Mouse (Mus musculus) cerebral cortex, adult 2 months (tissue): ENCODE measurements around the gene Lingo1.

Source experiments
- WGBS: fragments of 180-500 bp; shearing (Covaris S2); methylation state at CpG from one replicate; pipeline ENCODE4 v1.1.7; 2018; 5-methylcytosine and 5-hydroxymethylcytosine counted together

The Lingo1 gene

DNA sequence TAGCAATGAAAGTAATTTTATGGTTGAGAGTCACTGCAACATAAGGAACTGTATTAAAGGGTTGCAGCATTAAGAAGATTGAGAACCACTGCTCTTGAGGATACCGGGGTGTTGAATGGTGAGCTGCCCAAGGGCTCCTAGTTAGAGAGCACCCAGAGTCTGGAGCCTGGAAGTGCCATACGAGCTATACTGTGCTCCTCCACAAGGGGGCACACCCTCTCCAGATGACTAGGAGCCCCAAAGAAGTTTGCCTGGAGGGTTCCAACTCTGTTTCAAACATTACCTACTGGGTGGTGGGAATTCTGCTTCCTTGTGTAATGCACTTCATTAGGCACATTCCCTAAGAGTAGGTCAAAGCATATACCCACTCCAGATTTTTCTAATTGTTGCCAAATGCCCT, 70.5 kb downstream of the Lingo1 start:
- 41% methylated on average over 2 of the region's 2 CpGs for WGBS

DNA sequence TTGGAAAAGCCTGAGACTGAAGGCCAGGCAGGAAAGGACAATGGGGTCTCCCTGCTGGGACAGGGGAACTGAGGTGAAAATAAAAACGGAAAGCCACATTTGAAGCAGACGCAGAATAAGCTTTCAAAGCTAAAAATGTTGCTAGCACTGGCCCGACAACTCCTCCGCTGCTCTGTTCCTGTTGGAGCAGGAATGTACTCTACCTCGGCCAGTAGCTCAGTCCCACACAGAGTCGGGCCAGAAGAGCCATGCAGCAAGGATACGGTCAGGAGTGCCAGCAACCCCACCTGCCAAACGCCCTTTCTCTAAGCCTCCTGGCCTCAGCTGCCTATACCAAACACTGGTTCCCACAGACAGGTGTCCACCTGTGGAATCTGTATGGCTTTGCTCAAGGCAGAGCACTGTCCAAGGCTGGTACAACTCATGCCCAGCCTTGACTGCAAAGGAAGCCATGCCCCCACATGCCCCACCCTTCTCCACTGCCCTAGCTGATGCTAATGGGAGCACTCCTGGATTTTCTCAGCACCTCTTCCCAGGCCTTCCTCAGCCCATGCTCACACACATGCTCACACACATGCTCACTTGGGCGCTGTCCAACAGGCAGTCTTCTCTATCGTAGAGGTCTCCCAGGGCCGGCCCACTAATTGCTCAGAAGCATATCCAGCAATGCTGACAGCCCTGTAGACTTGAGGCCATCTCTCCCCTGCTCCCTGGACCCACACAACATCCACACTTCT, 74.0 kb downstream of the Lingo1 start:
- WGBS = 52% methylated on average over 11 of the region's 11 CpGs

DNA sequence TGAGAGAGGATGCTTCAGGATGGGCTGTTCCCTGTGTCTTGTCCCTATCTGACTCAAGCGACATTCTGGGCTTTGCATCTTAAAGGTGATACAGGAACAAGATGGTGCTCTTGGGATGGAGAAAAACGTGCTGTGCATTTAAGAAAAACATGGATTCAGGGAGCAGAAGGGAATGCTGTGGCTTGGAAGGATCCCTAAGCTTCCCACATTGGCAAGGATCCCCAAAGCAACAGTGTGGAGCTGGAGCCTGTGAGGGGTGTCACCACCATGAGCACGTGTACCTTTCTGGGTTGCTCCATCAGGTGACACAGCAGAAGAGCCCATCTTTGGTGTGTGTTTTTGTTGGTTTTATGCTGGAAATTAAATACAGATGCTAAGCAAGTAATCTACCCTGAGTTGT, 77.3 kb downstream of the Lingo1 start:
- 54% methylated on average over 3 of the region's 3 CpGs for WGBS

DNA sequence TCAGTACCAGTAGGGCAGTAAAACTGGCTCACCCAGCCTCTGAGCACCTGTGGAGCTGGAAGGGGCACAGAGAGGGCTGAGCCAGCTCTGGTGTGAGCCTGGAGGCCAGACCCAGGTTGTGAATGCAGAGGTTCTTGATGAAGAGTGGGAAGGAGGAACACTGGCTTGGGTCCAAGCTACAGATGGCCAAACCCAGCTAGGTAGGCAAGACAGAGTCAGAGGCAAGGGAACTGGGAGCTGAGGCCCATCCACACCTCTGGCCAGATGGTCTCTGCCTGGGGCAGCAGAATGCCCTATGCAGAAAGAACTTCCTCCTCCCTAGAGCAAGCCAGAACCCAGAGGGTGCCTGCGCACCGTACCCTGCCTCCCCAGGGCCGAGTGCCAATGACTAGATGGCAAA, 79.7 kb downstream of the Lingo1 start:
- WGBS = 77% methylated on average over 3 of the region's 3 CpGs

DNA sequence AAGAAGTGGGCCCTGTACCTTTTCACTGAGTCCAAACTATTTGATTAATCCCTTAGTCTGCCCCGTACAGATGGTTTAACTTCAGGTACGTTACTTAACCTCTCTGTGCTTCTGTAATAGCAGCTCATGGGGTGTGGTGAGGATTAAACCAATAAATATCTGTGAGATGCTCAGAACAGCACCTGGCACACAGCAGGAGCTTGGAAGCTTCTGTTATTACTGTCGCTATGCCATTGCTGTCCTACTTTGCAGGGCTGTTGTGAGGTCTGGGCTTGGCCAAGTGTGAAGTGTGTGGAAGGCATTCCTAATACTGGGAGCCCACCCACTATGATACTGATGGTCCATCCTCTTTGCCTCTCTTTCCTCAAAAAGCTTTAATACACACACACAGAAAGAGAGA, 80.2 kb downstream of the Lingo1 start:
- 68% methylated on average over 3 of the region's 3 CpGs for WGBS

DNA sequence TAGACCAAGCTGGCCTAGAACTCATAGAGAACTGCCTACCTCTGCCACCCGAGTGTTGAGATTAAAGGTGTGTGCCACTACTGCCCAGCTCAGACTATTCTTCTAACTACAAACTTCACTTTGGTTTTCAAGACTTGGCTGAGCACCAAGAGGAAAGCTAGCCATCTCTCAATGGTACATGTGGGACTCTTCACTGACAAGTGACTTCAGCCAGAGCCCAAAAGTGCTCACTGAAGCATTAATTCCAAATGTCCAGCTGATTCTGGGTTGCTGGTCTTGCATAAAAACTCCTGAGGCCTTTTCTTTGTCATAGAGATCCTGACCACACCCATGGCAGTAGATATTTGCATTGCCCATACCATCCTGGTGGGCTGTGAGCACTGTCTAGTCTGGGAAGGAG, 81.9 kb downstream of the Lingo1 start:
- 76% methylated on average over 1 of the region's 1 CpGs for WGBS

DNA sequence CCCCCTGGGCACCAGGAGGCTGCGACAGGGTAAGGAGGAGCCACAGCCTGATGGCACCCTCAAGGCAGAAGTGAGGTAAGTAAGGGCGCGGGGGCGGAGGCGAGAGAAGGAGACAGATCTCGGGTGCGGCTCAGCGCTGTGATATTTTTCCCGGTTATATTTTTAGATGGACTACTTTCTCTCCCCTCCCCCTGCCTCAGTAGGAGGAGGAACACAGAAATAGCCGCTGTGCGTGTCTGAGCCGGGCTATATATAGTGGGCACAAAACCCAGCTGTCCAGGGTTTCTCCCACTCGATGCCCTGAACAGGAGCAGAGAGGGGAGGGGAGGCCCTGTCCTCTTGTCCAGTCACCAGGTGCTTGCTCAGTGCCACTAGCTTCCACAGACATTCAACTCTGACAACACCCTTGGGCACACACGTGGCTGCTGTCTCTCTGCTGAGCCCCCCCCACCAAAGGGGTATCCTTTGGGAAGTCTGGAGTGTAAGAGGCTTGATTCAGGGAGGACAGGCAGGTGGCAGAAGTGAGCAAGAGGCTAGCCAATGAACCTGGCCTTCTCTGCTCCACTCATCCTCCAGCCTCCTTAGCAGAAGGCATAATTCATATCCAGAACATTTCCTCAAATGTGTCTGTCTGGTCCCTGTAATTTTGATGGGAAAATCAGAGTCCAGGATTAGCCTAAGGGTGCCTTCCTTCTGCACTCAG, 83.5 kb downstream of the Lingo1 start:
- 36% methylated on average over 14 of the region's 14 CpGs for WGBS

DNA sequence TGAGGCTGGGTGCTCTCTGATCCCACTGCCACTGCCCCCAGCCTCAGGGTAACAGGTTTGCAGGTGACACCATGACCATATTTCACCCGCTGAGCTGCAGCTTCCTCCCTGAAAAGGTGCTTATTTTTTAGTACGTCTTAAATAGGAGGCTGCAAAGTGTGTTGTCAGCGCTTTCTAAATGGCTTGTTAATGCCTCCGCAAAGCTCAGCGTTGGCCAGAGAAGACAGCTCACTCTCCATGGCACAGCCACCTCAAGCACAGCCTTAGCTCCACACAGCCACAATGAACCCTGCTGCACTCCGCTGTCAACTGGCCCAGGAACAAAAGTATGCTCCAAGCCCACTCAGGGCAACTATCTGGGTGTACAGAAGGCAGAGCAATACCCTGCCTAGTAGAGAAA, 85.3 kb downstream of the Lingo1 start:
- WGBS = 51% methylated on average over 6 of the region's 6 CpGs

DNA sequence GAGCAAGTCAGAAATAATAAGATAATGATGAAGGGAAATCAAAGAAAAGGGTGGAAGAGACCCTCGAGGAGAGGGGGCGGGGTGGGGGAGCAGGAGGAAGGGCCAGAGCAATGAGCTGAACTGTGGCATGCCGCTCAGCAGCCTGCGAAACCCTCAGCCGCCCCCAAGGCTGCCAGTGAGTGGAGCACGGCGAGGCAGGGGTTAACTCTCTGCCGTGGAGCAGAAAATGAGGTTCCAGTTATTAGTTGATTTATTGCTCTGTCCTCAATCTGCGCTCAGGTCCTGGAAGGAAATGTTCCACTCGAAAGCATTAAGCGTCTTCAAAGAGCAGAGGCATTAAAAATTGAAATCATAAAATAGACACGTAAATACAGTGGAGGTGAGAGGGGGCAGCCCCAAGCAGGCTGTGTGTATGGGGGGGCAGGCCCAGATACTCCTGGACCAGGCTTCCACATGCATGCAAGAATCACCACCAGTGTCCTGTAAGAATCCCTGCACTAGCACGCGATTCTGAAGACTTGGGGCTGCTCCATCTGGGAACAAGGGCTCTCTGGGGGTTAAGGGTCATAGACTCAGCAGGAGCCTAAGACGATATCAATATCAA, 89.7 kb downstream of the Lingo1 start:
- WGBS = 78% methylated on average over 15 of the region's 15 CpGs

DNA sequence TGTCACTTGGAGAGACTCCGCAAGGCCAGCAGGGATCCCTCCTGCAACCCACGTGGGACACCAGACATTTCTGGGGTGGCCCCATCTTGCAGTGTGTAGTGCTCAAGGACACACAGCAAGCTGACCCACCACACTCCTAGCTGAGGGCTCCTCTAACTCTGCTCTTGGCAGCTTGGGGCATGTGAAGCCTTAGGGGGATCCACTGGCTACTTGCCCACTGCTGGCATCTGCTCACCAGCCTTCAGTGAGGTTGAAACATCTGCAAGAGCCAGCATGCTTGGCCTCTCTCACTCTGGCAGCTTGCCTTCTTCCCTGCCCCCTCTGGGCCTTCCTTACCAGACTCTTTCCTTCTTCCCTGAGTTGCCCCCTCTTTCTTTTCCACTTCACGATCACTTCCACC, 94.9 kb downstream of the Lingo1 start:
- WGBS = 34% methylated on average over 3 of the region's 3 CpGs

DNA sequence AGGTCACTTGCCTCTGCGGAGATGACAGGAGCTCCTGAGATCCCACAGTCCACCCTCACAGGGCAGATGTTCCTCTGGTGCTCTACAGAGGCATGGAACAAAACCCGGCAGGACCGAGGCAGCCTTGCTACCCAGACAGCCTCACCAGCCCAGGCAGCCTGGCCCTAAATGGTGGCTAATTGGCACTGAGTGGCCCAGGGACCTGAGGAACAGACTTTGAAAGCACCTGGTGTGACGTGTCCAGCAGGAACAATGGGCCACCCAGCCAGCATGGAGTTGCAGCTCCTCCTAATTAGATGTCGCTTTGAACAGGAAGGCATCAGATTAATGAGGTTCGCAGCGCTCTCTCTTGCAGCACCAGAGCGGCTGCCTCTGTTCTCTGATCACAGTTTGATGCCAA, 95.4 kb downstream of the Lingo1 start:
- WGBS = 69% methylated on average over 8 of the region's 8 CpGs

DNA sequence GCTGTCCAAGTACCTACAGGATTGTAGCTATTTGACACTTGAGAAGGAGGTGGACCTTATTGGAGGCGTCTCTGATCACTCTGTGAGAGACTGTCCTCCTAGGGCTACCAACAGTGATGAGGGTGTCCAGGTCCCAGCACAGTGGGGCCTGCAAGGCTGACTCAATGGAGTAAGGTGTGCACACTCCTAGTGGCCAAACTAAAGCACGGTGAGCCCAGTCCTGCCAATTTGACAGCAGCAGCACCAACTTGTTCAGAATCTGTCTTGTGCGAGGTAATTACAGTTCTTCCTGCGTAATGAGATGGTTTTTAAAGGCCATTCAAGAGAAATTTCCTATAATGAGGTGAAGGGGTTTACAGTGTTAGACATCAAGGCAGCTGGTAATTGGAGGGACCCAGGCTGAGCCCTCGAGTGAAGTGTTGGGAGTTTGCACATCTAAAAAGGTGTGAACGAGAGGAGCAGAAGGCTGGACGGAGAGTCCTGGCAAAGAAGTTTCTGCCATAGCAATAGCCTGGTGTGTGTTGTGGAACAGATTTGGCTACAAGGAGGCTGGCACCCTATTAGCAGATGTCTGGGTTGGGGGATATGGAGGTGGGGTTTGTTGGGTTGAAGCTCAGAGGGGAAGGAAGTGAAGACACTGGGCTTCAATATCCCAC, 97.4 kb downstream of the Lingo1 start:
- 58% methylated on average over 7 of the region's 7 CpGs for WGBS

DNA sequence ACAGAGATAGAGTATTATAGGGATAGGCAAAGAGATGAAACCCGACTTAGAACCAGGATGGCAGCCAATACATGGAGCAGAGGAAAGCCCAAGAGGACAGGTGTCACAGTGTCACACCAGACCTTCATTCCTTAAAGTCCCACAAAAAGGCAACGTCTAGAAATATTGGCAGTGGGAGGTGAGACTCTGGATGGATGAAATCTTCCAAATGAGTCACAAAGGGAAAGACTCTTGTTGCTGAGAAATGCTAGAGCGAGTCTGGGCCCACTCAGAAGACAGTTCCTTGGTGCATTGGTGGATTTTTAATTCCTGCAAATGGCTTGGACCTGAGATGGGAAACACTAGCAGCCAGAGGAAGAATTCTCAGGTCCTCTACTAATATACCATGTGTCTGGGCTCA, 102.2 kb downstream of the Lingo1 start:
- 47% methylated on average over 3 of the region's 3 CpGs for WGBS

DNA sequence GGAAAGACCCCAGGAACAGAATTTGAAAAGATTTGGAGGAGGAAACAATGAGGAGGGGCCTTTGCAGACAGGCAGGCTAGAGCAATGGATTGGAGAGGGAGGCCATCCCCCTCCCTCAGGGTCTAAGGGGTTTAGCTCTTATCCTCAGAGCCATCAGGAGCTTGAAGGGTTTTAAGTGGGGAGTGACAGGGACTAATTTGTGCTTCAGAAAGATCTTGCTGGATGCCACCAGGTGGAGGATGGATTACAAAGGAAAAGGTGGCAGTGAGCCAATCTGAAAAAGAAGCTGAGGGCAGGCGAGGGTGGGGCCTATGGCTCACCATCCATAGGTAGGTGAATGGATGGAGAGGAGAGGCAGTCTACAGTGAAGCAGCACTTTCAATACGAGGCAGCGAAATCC, 105.0 kb downstream of the Lingo1 start:
- 55% methylated on average over 3 of the region's 3 CpGs for WGBS

DNA sequence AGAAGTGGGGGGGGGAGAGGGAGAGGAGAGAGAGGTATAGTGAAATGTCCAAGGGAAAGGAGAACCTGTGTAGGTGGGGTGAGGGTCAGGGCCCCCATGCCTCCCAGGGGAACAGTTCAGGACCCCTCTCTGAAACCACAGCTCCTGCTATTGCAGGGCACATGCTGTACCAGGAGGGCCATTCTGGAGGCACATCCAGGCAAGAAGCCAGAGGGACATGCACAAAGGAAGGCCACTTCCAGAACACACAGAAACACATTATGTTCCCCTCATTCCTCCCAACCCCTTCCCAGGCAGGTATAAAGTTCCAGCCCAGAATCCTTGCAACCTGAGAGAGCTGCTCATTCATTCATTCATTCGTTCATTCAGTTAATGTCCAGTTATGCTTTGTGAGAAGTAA, 105.6 kb downstream of the Lingo1 start:
- 69% methylated on average over 1 of the region's 1 CpGs for WGBS

DNA sequence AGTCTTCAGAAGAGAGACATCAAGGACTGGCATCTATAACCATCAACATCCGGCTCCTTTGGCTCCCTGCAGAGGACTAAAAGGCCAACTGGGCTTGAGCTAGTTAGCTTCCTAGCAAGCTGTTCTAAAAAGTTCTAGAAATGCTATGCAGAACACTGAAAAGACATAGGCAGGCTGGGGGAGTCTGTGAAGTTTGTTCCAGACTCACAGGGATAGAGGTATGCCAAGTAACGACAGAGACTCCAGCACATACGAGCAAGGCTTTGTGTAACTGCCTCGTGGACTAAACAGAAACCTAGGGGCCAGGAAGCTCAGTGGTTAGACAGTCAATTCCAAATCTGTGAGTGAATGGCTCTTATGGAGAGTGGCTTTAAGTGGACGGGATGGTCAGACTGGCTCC, 108.8 kb downstream of the Lingo1 start:
- WGBS = 46% methylated on average over 5 of the region's 5 CpGs

DNA sequence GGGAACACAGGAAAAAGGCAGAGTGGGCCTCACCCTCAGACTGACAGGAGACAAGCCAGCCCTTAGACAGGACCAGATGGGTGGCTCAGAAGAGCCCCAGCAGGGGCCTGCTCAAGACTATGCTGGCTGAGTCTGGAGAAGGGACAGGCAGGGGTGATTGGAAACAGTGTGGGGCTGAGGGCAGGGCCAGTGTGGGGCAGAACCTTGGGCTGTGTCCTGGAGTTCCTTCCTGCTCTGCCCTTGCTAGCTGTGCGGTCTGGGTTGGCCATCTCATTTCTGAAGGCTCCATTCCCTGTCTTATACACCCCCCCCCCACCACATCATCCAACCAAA, 109.2 kb downstream of the Lingo1 start:
- WGBS = 38% methylated on average over 1 of the region's 1 CpGs

DNA sequence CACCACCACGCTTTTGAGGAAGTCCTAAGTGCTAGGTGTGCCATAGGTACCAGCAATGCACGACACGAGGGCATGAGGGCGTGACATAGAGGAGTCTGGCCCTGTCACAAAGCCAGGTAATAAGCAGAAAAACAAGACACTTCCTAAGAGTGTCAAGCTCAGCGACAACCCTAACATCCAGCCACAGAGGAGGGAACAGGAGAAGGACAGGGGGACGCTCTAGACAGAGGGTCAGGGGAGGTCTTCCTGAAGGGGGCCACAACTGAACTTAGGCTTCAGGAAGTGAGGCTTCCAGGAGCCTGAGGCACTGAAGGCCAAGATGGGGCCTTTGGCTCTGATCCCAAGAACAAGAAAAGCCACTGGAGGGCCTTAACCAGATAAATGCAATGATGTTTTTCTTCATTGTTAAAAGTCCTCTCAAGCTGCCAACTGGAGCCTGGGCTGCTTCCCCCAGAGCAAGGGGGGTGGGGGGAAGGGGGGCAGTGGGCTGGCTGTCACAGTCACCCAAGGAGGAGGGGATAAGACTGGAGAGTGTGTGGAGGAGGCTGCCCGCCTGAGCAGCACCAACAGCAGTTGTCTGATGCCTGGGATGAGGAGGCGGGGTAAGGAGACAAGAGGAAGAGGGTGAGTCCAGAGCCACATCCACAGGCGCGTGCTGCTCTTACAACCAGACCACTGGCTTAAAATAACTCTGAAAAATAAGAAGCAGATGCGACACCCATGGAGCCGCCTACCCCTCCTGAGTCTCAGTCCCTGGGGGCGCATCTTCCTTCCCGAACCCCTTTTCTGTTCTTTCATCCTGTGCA, 109.7 kb downstream of the Lingo1 start:
- 38% methylated on average over 14 of the region's 14 CpGs for WGBS

DNA sequence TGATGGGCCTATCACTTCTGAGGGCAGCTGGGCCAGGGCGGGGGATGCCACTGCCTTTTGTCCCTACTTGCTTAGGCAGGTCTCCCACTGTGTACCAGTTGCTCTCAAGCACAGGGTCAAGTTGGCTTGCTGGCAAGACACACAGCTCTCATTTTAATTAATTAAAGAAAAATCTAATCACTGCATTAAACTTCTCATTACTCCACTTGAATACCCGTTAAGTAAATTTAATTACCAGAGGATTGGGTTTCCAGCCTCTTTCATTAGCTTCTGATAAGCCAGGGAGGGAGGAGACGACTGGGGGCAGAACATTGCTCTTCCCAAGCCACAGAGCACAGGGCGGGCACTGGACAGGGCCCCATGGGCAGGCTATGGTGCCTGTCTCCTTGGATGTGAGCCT, 113.4 kb downstream of the Lingo1 start:
- WGBS = 66% methylated on average over 4 of the region's 4 CpGs

DNA sequence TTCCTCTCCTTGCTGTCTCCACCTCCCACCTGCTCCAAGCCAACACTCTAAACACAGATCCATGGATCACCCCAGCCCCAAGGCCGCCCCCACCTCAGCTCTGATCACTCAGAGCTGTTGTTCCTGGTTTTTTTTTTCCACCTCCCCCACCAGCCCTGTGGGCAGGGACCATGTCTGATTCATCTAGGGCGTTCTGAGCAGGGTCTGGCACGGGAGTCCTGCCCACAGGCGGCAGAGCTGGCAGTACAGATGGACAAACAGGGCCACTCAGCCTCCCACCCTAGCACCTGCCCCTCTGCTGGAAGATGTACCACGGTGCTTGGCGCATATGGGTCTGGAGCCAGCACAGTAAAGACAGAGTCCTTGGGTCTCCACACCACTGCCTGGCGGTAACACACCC, 114.3 kb downstream of the Lingo1 start:
- 49% methylated on average over 7 of the region's 7 CpGs for WGBS

DNA sequence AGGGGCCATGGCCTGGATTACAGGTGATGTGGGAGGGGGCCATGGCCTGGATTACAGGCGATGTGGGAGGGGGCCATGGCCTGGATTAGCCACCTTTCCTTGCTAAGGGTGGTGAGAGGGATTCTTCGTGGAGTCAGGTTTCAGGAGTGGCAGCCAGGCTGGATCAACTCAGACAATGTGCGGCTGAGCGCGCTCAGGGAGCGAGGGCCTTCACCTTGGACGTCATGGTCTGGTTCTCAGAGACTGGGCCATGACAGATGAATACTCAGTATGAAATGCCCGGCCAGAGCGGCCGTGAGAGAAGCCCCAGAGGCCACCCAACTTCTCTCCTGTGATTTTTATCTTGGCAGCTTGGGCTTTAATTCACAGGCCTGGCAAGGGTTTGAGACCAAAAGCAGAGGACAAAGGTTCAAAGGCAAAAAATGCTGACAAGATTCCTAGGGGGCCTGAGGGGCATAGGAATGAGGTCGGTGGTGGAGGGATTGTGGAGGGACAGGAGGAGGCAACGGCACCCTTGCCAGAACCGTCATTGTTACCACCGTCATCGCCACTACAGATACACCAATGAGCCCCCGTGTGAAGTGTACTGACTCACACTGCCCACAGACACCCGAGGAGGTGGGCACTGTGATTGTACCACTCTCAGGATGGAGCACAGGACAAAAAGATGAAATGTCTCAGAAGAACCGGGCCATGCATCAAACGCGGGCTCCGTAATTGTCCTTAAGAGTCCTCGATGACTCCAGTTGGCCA, 117.2 kb downstream of the Lingo1 start:
- 73% methylated on average over 22 of the region's 22 CpGs for WGBS
